Mouse (Mus musculus): ENCODE data around the gene Gpc6. TPM values are rescaled to one million over a fixed set of nuclear protein-coding genes. Genes with fewer than 3 reads are reported as not detected.

The Gpc6 gene
- polyA plus RNA-seq (2015; fragmentation: Nextera tagmentation; extraction: Ambion mirVana): 4.0 and 4.4 TPM in 2 replicates

DNA sequence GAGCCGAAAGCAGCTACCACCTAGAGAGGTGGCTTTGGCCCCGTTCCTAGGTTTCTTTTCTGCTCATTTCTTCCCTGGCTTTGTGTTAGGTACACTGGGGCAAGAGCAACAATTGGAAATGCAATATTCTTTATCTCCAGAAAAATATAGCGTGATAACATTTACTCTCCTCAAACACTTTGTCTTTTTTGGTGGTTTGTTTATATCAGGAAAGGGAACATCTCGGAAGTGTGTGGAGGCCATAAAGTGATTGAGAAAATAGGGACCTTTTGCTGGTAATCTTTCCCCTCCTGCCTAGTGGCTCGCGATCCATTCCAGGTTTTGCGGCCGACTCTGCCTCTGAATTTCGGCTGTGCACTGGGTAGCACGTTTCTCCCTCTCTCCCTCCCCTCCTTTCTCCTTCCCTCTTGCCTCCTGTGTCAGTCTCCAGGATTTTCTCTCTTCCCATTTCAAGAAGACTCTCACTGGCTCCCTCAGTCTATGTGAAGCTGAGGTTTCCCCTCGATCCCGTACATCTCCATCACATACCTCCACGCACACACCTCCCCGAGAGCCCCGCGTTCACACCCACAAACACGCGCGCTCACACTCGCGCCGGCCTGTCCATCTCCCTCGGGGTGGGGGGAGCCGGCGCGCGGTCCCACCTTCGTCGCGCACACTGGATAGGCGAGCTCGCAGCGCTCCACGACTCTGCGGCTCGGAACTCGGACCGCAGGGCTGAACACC lies at the start of gene Gpc6:
TSS of gene Gpc6 (plus strand) at position 440 of the 726 bp plus-strand sequence.
- WGBS (ENCODE audit: insufficient replicate concordance): under 1% methylated on average over 38 of the region's 38 CpGs
- peak within 1 kb of the TSS; percentile 61 for H3K4me3 ChIP-seq (ENCODE audit: low read depth, low read length)
- peak within 1 kb of the TSS; percentile 43; the same call in 1 of the 2 replicates for H3K9ac ChIP-seq (ENCODE audit: low read depth, low read length)
- peak; percentile 28; the same call in 1 of the 2 replicates for ATAC-seq (ENCODE audit: low read depth)
- H3K36me3 ChIP-seq (ENCODE audit: control insufficient read depth, insufficient read depth): no peaks in the 10 kb centered on the region
- no peaks in the 10 kb centered on the region; the same call in 1 of the 2 replicates for H3K4me1 ChIP-seq (ENCODE audit: control insufficient read depth, low read depth, low read length)
- H3K4me2 ChIP-seq (ENCODE audit: low read depth, low read length): peak within 1 kb of the TSS; percentile 61
- H3K9me3 ChIP-seq (replicated peaks; ENCODE audit: control insufficient read depth, low read length): no peaks in the 10 kb centered on the region
- H3K27ac ChIP-seq (ENCODE audit: low read length): no peak within 1 kb of the TSS
- peaks cover 21% of the 10 kb centered on the region for H3K27me3 ChIP-seq (ENCODE audit: control insufficient read depth, insufficient read depth, low read depth, low read length)

DNA sequence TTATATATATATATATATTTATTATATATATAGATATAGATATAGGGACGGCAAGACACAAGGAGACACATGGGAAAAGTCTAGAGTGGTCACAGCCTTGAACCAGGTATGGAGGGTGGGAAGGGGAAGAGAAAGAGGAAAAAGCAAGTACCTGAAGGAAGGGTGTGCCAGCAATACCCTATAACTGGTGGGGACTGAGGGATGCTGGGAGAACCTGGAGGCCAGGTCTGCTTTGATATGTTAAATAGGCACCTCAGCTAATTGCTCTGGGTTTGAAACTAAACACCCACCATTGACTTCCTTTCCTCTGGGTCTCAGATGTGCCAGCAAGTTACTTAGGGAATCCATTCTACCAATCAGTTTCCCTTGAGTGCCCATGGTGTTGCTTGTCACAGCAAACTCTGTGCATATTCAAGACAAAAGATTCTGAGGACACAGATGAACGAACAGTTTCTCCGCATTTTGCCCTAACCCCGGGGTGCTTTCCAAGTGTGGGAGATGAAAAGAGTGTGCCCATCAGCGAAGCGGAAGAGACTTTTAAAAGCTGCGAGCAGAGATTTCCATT lies 42.6 kb upstream of the Gpc6 start:
- no peak for ATAC-seq (ENCODE audit: low read depth)
- no peaks in the 10 kb centered on the region for H3K9me3 ChIP-seq (replicated peaks; ENCODE audit: control insufficient read depth, low read length)
- no peaks in the 10 kb centered on the region for H3K4me1 ChIP-seq (ENCODE audit: control insufficient read depth, low read depth, low read length)
- 62% methylated on average over 7 of the region's 7 CpGs for WGBS (ENCODE audit: insufficient replicate concordance)
- H3K9ac ChIP-seq (ENCODE audit: low read depth, low read length): no peak overlapping the region
- H3K27ac ChIP-seq (ENCODE audit: low read length): no peak overlapping the region
- H3K27me3 ChIP-seq (ENCODE audit: control insufficient read depth, insufficient read depth, low read depth, low read length): no peaks in the 10 kb centered on the region
- no peak overlapping the region for H3K4me2 ChIP-seq (ENCODE audit: low read depth, low read length)
- H3K4me3 ChIP-seq (ENCODE audit: low read depth, low read length): no peak overlapping the region
- no peaks in the 10 kb centered on the region for H3K36me3 ChIP-seq (ENCODE audit: control insufficient read depth, insufficient read depth)

- Histone ChIP-seq H3K9ac (ENCODE audit: low read depth, low read length) (no peak overlapping the region), H3K4me2 (ENCODE audit: low read depth, low read length) (no peak overlapping the region), H3K27ac (ENCODE audit: low read length) (no peak overlapping the region), H3K4me1 (ENCODE audit: control insufficient read depth, low read depth, low read length) (no peaks in the 10 kb centered on the region), H3K27me3 (ENCODE audit: control insufficient read depth, insufficient read depth, low read depth, low read length) (no peaks in the 10 kb centered on the region), H3K9me3 (replicated peaks; ENCODE audit: control insufficient read depth, low read length) (no peaks in the 10 kb centered on the region), H3K4me3 (ENCODE audit: low read depth, low read length) (no peak overlapping the region), H3K36me3 (ENCODE audit: control insufficient read depth, insufficient read depth) (no peaks in the 10 kb centered on the region)
- 34% methylated on average over 3 of the region's 3 CpGs for WGBS (ENCODE audit: insufficient replicate concordance)
- no peak for ATAC-seq (ENCODE audit: low read depth)
Measured at GRCm38 (mm10) chr14:116894316-116894715, 30.8 kb upstream of the Gpc6 start.

GRCm38 (mm10) chr14:116897971-116898370 lies 27.1 kb upstream of the Gpc6 start:
- Histone ChIP-seq H3K4me2 (ENCODE audit: low read depth, low read length) (no peak overlapping the region), H3K36me3 (ENCODE audit: control insufficient read depth, insufficient read depth) (no peaks in the 10 kb centered on the region), H3K27me3 (ENCODE audit: control insufficient read depth, insufficient read depth, low read depth, low read length) (no peaks in the 10 kb centered on the region), H3K9me3 (replicated peaks; ENCODE audit: control insufficient read depth, low read length) (no peaks in the 10 kb centered on the region), H3K9ac (ENCODE audit: low read depth, low read length) (no peak overlapping the region), H3K4me3 (ENCODE audit: low read depth, low read length) (no peak overlapping the region), H3K27ac (ENCODE audit: low read length) (no peak overlapping the region), H3K4me1 (ENCODE audit: control insufficient read depth, low read depth, low read length) (no peaks in the 10 kb centered on the region)
- WGBS (ENCODE audit: insufficient replicate concordance): 17% methylated on average over 1 of the region's 1 CpGs
- ATAC-seq (ENCODE audit: low read depth): no peak

DNA sequence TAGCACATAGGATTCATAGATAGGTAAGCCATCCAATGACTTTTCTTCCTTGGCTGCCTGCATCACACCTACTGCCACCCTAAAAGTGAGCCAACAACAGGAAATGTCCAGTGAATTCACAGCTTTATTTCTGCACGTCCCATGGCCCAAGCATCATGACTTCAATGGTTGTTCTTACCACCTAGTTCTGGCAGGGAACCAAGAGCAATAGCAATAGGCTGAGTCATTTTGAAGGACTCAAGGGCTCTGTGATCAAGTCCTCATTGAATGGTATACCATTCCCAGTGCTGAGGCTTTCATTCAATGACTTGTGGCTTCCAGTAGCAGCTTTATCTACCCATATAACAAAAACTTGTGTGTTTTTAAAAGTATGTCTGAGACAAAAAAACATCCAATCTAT lies 13.3 kb upstream of the Gpc6 start:
- no peaks in the 10 kb centered on the region for H3K36me3 ChIP-seq (ENCODE audit: control insufficient read depth, insufficient read depth)
- ATAC-seq (ENCODE audit: low read depth): no peak
- no peaks in the 10 kb centered on the region for H3K9me3 ChIP-seq (replicated peaks; ENCODE audit: control insufficient read depth, low read length)
- no peaks in the 10 kb centered on the region for H3K27me3 ChIP-seq (ENCODE audit: control insufficient read depth, insufficient read depth, low read depth, low read length)
- H3K9ac ChIP-seq (ENCODE audit: low read depth, low read length): no peak overlapping the region
- WGBS (ENCODE audit: insufficient replicate concordance): 59% methylated on average over 1 of the region's 1 CpGs
- no peak overlapping the region for H3K4me3 ChIP-seq (ENCODE audit: low read depth, low read length)
- H3K4me2 ChIP-seq (ENCODE audit: low read depth, low read length): no peak overlapping the region
- H3K27ac ChIP-seq (ENCODE audit: low read length): no peak overlapping the region
- no peaks in the 10 kb centered on the region for H3K4me1 ChIP-seq (ENCODE audit: control insufficient read depth, low read depth, low read length)

- Histone ChIP-seq H3K9me3 (replicated peaks; ENCODE audit: control insufficient read depth, low read length) (no peaks in the 10 kb centered on the region), H3K9ac (ENCODE audit: low read depth, low read length) (no peak overlapping the region), H3K4me3 (ENCODE audit: low read depth, low read length) (no peak overlapping the region), H3K27me3 (ENCODE audit: control insufficient read depth, insufficient read depth, low read depth, low read length) (no peaks in the 10 kb centered on the region), H3K4me2 (ENCODE audit: low read depth, low read length) (no peak overlapping the region), H3K4me1 (ENCODE audit: control insufficient read depth, low read depth, low read length) (no peaks in the 10 kb centered on the region), H3K36me3 (ENCODE audit: control insufficient read depth, insufficient read depth) (no peaks in the 10 kb centered on the region), H3K27ac (ENCODE audit: low read length) (no peak overlapping the region)
- WGBS (ENCODE audit: insufficient replicate concordance): 63% methylated on average over 6 of the region's 6 CpGs
- no peak for ATAC-seq (ENCODE audit: low read depth)
Measured at GRCm38 (mm10) chr14:116916874-116917273, 8.2 kb upstream of the Gpc6 start.

GRCm38 (mm10) chr14:116924266-116924665 lies 849 bp upstream of the Gpc6 start:
- peaks cover 21% of the 10 kb centered on the region for H3K27me3 ChIP-seq (ENCODE audit: control insufficient read depth, insufficient read depth, low read depth, low read length)
- H3K9ac ChIP-seq (ENCODE audit: low read depth, low read length): no peak overlapping the region
- 45% methylated on average over 2 of the region's 2 CpGs for WGBS (ENCODE audit: insufficient replicate concordance)
- H3K4me1 ChIP-seq (ENCODE audit: control insufficient read depth, low read depth, low read length): no peaks in the 10 kb centered on the region; the same call in 1 of the 2 replicates
- H3K4me2 ChIP-seq (ENCODE audit: low read depth, low read length): no peak overlapping the region
- H3K27ac ChIP-seq (ENCODE audit: low read length): no peak overlapping the region
- H3K9me3 ChIP-seq (replicated peaks; ENCODE audit: control insufficient read depth, low read length): no peaks in the 10 kb centered on the region
- no peak overlapping the region for H3K4me3 ChIP-seq (ENCODE audit: low read depth, low read length)
- ATAC-seq (ENCODE audit: low read depth): no peak
- no peaks in the 10 kb centered on the region for H3K36me3 ChIP-seq (ENCODE audit: control insufficient read depth, insufficient read depth)

DNA sequence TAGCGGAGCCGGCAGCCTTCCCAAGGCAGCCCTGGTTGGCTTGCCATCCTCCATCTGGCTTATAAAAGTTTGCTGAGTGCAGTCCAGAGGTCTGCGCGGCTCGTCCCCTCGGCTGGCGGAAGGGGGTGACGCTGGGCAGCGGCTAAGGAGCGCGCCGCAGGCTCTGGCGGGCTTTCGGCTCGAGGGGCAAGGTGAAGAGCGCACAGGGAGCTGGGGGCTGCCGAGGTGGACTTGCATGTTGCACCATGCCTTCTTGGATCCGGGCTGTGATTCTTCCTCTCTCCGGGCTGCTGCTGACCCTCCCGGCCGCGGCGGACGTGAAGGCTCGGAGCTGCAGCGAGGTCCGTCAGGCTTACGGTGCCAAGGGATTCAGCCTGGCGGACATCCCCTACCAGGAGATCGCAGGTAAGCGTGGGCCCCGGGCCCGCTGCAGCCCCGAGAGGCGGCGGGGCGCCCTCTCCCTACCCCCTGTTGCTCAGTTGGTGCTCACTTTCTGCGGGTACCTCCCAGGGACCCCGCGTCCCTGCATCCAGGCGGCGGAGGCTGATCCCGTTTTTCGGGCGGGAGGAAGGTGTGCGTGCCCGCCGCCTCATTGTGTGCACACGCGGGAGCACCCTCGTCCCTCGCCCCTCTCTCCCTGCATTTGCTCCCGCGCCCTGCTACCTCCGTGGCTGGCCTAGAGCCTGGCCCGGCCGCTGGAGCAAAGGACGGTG lies 732 bp downstream of the Gpc6 start:
- no peaks in the 10 kb centered on the region for H3K9me3 ChIP-seq (replicated peaks; ENCODE audit: control insufficient read depth, low read length)
- peak; percentile 40; the same call in 1 of the 2 replicates for ATAC-seq (ENCODE audit: low read depth)

More for the DNA sequence above, 732 bp downstream of the Gpc6 start:
- Histone ChIP-seq H3K36me3 (ENCODE audit: control insufficient read depth, insufficient read depth) (no peaks in the 10 kb centered on the region), H3K4me2 (ENCODE audit: low read depth, low read length) (peak overlapping the region; percentile 61), H3K27me3 (ENCODE audit: control insufficient read depth, insufficient read depth, low read depth, low read length) (peaks cover 21% of the 10 kb centered on the region), H3K9ac (ENCODE audit: low read depth, low read length) (peak overlapping the region; percentile 43; the same call in 1 of the 2 replicates), H3K4me1 (ENCODE audit: control insufficient read depth, low read depth, low read length) (no peaks in the 10 kb centered on the region; the same call in 1 of the 2 replicates), H3K4me3 (ENCODE audit: low read depth, low read length) (peak overlapping the region; percentile 61), H3K27ac (ENCODE audit: low read length) (no peak overlapping the region)
- WGBS (ENCODE audit: insufficient replicate concordance): under 1% methylated on average over 58 of the region's 58 CpGs

All from liver, embryonic 16.5 days (tissue).